Mouse (Mus musculus) CD4-positive, CD25-positive, alpha-beta regulatory T cell, adult 2 months (primary cell): ENCODE data around the gene E130311K13Rik.

Source experiments
- DNase-seq: peaks from one replicate; pipeline ENCODE4 v3.0.0-alpha.2; 2012; ENCODE audit warnings: low read depth, low spot score

Gene E130311K13Rik

GRCm38 (mm10) chr3:63895786-63896185 lies 33.5 kb downstream of the E130311K13Rik start:
- DNase-seq, result no peak

- peak; percentile 1 for DNase-seq
Observed at GRCm38 (mm10) chr3:63893677-63894076, 35.6 kb downstream of the E130311K13Rik start.

GRCm38 (mm10) chr3:63892154-63892553 lies 37.1 kb downstream of the E130311K13Rik start:
- no peak for DNase-seq

- DNase-seq, result no peak
Observed at GRCm38 (mm10) chr3:63881065-63881464, 48.2 kb downstream of the E130311K13Rik start.

GRCm38 (mm10) chr3:63878995-63879666 lies 50.1 kb downstream of the E130311K13Rik start:
- DNase-seq, result no peak

GRCm38 (mm10) chr3:63872818-63873217 lies 56.5 kb downstream of the E130311K13Rik start:
- DNase-seq, result no peak

- no peak for DNase-seq
Observed at GRCm38 (mm10) chr3:63871249-63871648, 58.0 kb downstream of the E130311K13Rik start.

GRCm38 (mm10) chr3:63868285-63868684 lies 61.0 kb downstream of the E130311K13Rik start:
- DNase-seq, result no peak

GRCm38 (mm10) chr3:63865069-63865468 lies 64.2 kb downstream of the E130311K13Rik start:
- DNase-seq, result no peak
